ENCODE assay signal across 8 mouse cellular contexts in genomic region chr14:61647182-61647880, GRCm38 (mm10). TPM values are rescaled to one million over a fixed set of nuclear protein-coding genes. Genes with fewer than 3 reads are reported as not detected.
A peak's percentile ranks its signal among the peaks of the same experiment; 100 is the strongest.
DNase-seq lines count a peak whose midpoint lies in the region; ATAC-seq and TF ChIP-seq lines count a peak whose summit lies in the region.

No protein-coding gene starts in this region.

- H3K27me3 ChIP-seq in limb, embryonic 15.5 days: no peaks in the 10 kb centered on the region
- no peaks in the 10 kb centered on the region for H3K27me3 ChIP-seq in midbrain, postnatal 0 days (ENCODE audit: insufficient read depth, low read length)
- H3K27me3 ChIP-seq in splenic B cell, adult 2 months (ENCODE audit: control insufficient read depth, insufficient read depth, low read length, poor library complexity, severe bottlenecking): no peaks in the 10 kb centered on the region

- peak; percentile 12 to 16 for DNase-seq in left cerebral cortex, adult 2 months (ENCODE audit: extremely low spot score in 1 of 2, low spot score in 2 of 2)
- DNase-seq in left cerebral cortex, adult 8-10 months (ENCODE audit: low spot score in 2 of 2): no peak
- peak; percentile 61 to 65 for DNase-seq in cerebellum, postnatal 10 days
- peak; percentile 51 for DNase-seq in gastrocnemius, adult 2 months
- peak; percentile 73 for DNase-seq in induced T-regulatory cell, adult 2 months (ENCODE audit: low read depth)
- peak; percentile 61 for DNase-seq in midbrain, postnatal 0 days (ENCODE audit: low spot score)
- DNase-seq in splenic B cell, adult 2 months (ENCODE audit: low read depth, low spot score): peak; percentile 18

- no peak for TF ChIP-seq CTCF in left cerebral cortex, adult 2 months (IDR thresholded peaks at IDR 0.05)
- no peak for TF ChIP-seq CTCF in gastrocnemius, adult 2 months (IDR thresholded peaks at IDR 0.05)
- TF ChIP-seq CTCF in midbrain, postnatal 0 days (IDR thresholded peaks at IDR 0.05): no peak

- no peaks in the 10 kb centered on the region for H3K9me3 ChIP-seq in limb, embryonic 15.5 days
- no peaks in the 10 kb centered on the region for H3K9me3 ChIP-seq in midbrain, postnatal 0 days (ENCODE audit: low read length)

- under 1% methylated on average over 24 of the region's 24 CpGs for WGBS in limb, embryonic 15.5 days
- under 1% methylated on average over 24 of the region's 24 CpGs for WGBS in midbrain, postnatal 0 days

- peak overlapping the region; percentile 84 for H3K9ac ChIP-seq in limb, embryonic 15.5 days
- peak overlapping the region; percentile 67 for H3K9ac ChIP-seq in midbrain, postnatal 0 days (replicated peaks; ENCODE audit: low read length, poor library complexity, severe bottlenecking)

- H3K4me3 ChIP-seq in left cerebral cortex, adult 2 months: peak overlapping the region; percentile 91
- peak overlapping the region; percentile 90 for H3K4me3 ChIP-seq in gastrocnemius, adult 2 months
- peak overlapping the region; percentile 81 for H3K4me3 ChIP-seq in limb, embryonic 15.5 days
- peak overlapping the region; percentile 83 for H3K4me3 ChIP-seq in midbrain, postnatal 0 days (ENCODE audit: low read depth, low read length)

- H3K27ac ChIP-seq in left cerebral cortex, adult 2 months: peak overlapping the region; percentile 62
- peak overlapping the region; percentile 92 for H3K27ac ChIP-seq in gastrocnemius, adult 2 months
- H3K27ac ChIP-seq in limb, embryonic 15.5 days: peak overlapping the region; percentile 96
- peak overlapping the region; percentile 74; the same call in 1 of the 2 replicates for H3K27ac ChIP-seq in midbrain, postnatal 0 days (ENCODE audit: low read depth, low read length)

- ATAC-seq in limb, embryonic 15.5 days (ENCODE audit: insufficient number of reproducible peaks, low FRiP score, low TSS enrichment, low read depth): no peak
- no peak for ATAC-seq in midbrain, postnatal 0 days (ENCODE audit: low FRiP score)

- intact Hi-C loops in left cerebral cortex, adult 2 months (cut with DNase I): loop anchor here (5.0 kb wide), 1 partner anchor 90 kb away; the partner anchor contains the start of gene Spryd7
- intact Hi-C loops in gastrocnemius, adult 2 months (cut with DNase I): loop anchor here (5.0 kb wide), 1 partner anchor 90 kb away; the partner anchor contains the start of gene Spryd7

- 0 out of 2 replicates have a peak, but pooled peaks cover 3% of the 10 kb centered on the region for H3K4me1 ChIP-seq in limb, embryonic 15.5 days
- H3K4me1 ChIP-seq in midbrain, postnatal 0 days (ENCODE audit: insufficient read depth, low read length): no peaks in the 10 kb centered on the region

- H3K4me2 ChIP-seq in limb, embryonic 15.5 days: peak overlapping the region; percentile 64
- peak overlapping the region; percentile 93 for H3K4me2 ChIP-seq in midbrain, postnatal 0 days (ENCODE audit: low read depth, low read length, poor library complexity, severe bottlenecking)

- H3K36me3 ChIP-seq in limb, embryonic 15.5 days: no peaks in the 10 kb centered on the region
- H3K36me3 ChIP-seq in midbrain, postnatal 0 days (ENCODE audit: insufficient read depth, low read length): no peaks in the 10 kb centered on the region
- H3K36me3 ChIP-seq in splenic B cell, adult 2 months (ENCODE audit: control insufficient read depth, insufficient read depth, low read length, poor library complexity, severe bottlenecking): no peaks in the 10 kb centered on the region

RNA-seq across cellular contexts. Expression of gene Kcnrg, which starts 40.1 kb away (rescaled TPM):
- under 1 TPM; 0.57 to 0.77 TPM for total RNA-seq in left cerebral cortex, adult 2 months (2021)
- total RNA-seq in left cerebral cortex, adult 8-10 months (2022): 1 to 10 TPM in 1 of 4 experiments, under 1 TPM in 3; 0.42 to 1.2 (median 0.72) TPM
- not detected for total RNA-seq in gastrocnemius, adult 2 months (2021)
- 0.79 and 0.96 TPM in 2 replicates for polyA plus RNA-seq in limb, embryonic 15.5 days (2015; fragmentation: Nextera tagmentation; extraction: Ambion mirVana)
- total RNA-seq in midbrain, postnatal 0 days (2014; rRNA removed): 4.1 and 4.4 TPM in 2 replicates
- 2.2 and 2.5 TPM in 2 replicates for polyA plus RNA-seq in midbrain, postnatal 0 days (2015; fragmentation: Nextera tagmentation; extraction: Ambion mirVana)

RNA-seq across cellular contexts. Expression of gene Trim13, which starts 49.3 kb away (rescaled TPM):
- total RNA-seq in left cerebral cortex, adult 2 months (2021): 10 to 100 TPM in 1 of 2 experiments, 1 to 10 TPM in 1; 9.6 to 11.3 TPM
- 10 to 100 TPM; 13.6 to 15.4 (median 14.6) TPM for total RNA-seq in left cerebral cortex, adult 8-10 months (2022)
- total RNA-seq in gastrocnemius, adult 2 months (2021): 1 to 10 TPM; 6.6 to 8.5 TPM
- polyA plus RNA-seq in limb, embryonic 15.5 days (2015; fragmentation: Nextera tagmentation; extraction: Ambion mirVana): 21.2 and 21.4 TPM in 2 replicates
- total RNA-seq in midbrain, postnatal 0 days (2014; rRNA removed): 17.0 and 21.7 TPM in 2 replicates
- polyA plus RNA-seq in midbrain, postnatal 0 days (2015; fragmentation: Nextera tagmentation; extraction: Ambion mirVana): 32.7 and 33.6 TPM in 2 replicates

Comparison
In these comparisons a context has a peak if more than half of its experiments do, and no peak if none do; other contexts are left out.
1. DNase-seq: peak in left cerebral cortex, adult 2 months (2 of 2), cerebellum, postnatal 10 days (2 of 2), gastrocnemius, adult 2 months (single experiment), induced T-regulatory cell, adult 2 months (single experiment), midbrain, postnatal 0 days (single experiment) and splenic B cell, adult 2 months (single experiment); none in left cerebral cortex, adult 8-10 months (0 of 2).
2. Peak in every context shown above with its lines, with median percentiles within 50 percentile points of each other: H3K27ac ChIP-seq and H3K4me3 ChIP-seq.